ENCODE assay signal across 8 mouse cellular contexts in genomic region chr3:138905678-138906077, GRCm38 (mm10).
DNase-seq lines count a peak whose midpoint lies in the region; ATAC-seq lines count a peak whose summit lies in the region.

No protein-coding gene starts in this region.

- H3K9ac ChIP-seq in hindbrain, embryonic 12.5 days = no peak overlapping the region

- 0 out of 2 replicates have a peak overlapping the region, but pooled peaks have one; percentile 31 for H3K27ac ChIP-seq in hindbrain, embryonic 12.5 days

- no peaks in the 10 kb centered on the region for H3K27me3 ChIP-seq in hindbrain, embryonic 12.5 days

- H3K4me2 ChIP-seq in hindbrain, embryonic 12.5 days (replicated peaks) = no peak overlapping the region

- 29% methylated on average over 7 of the region's 7 CpGs for WGBS in hindbrain, embryonic 12.5 days

- DNase-seq in adrenal gland, adult 2 months = peak; percentile 19
- no peak for DNase-seq in adrenal gland, postnatal 25 days
- peak; percentile 32 to 37 for DNase-seq in right cerebral cortex, adult 2 months (ENCODE audit: low spot score in 2 of 2)
- DNase-seq in right cerebral cortex, postnatal 4 days = no peak
- peak; percentile 10 for DNase-seq in lung, postnatal 36 days
- DNase-seq in layer of hippocampus, postnatal 14 days (ENCODE audit: low spot score in 2 of 2) = no peak
- DNase-seq in yolk sac, embryonic 10.5 days (ENCODE audit: low spot score) = no peak

- H3K36me3 ChIP-seq in hindbrain, embryonic 12.5 days = peaks cover 8% of the 10 kb centered on the region

- no peak for ATAC-seq in hindbrain, embryonic 12.5 days (ENCODE audit: low FRiP score)

- peaks cover 6% of the 10 kb centered on the region; the same call in 1 of the 2 replicates for H3K4me1 ChIP-seq in hindbrain, embryonic 12.5 days

- no peaks in the 10 kb centered on the region for H3K9me3 ChIP-seq in hindbrain, embryonic 12.5 days (replicated peaks)

- no peak overlapping the region for H3K4me3 ChIP-seq in hindbrain, embryonic 12.5 days

Comparison
In these comparisons a context has a peak if more than half of its experiments do, and no peak if none do; other contexts are left out.
1. DNase-seq: peak in adrenal gland, adult 2 months (single experiment), right cerebral cortex, adult 2 months (2 of 2) and lung, postnatal 36 days (single experiment); none in adrenal gland, postnatal 25 days (single experiment), right cerebral cortex, postnatal 4 days (single experiment), layer of hippocampus, postnatal 14 days (0 of 2) and yolk sac, embryonic 10.5 days (single experiment).